Mouse (Mus musculus): ENCODE results near the gene Slc25a44.

- TF ChIP-seq CTCF (IDR thresholded peaks at IDR 0.05; ENCODE audit: insufficient read depth, low read length) (no peak), POLR2A (IDR thresholded peaks at IDR 0.05; ENCODE audit: borderline replicate concordance, extremely low read depth, low read depth, low read length) (no peak)
These were observed 21.3 kb downstream of the Slc25a44 start for GRCm38 (mm10) chr3:88403522-88404230.

Measured in lung, adult 2 months (tissue).